Mouse (Mus musculus) heart, embryonic 14.5 days (tissue): ENCODE results near the gene Pcsk7. TPM values are rescaled to one million over a fixed set of nuclear protein-coding genes. Genes with fewer than 3 reads are reported as not detected.
A peak's percentile ranks its signal among the peaks of the same experiment; 100 is the strongest.

ENCODE experiments used
- ATAC-seq: fragments of 200-750 bp; cut with Nextera tagmentation; 2 replicates; pipeline ENCODE4 v1.8.0; 2017; ENCODE audit warnings: low read depth, moderate TSS enrichment; ENCODE audit not compliant: insufficient number of reproducible peaks, insufficient read depth, low FRiP score
- H3K27ac ChIP-seq, 2 experiments: fragments of 200-500 bp in 1 of 2; fragments of 300-500 bp in 1 of 2; sonication (generic) in 1 of 2; replicated peaks in 1 of 2; 2 replicates each; pipeline ENCODE4 v1.5.1; 2012 to 2014; ENCODE audit warnings: low read depth in 2 of 2, low read length in 2 of 2, control low read depth in 1 of 2, mild to moderate bottlenecking in 1 of 2, mixed read lengths in 1 of 2; ENCODE audit not compliant: control insufficient read depth in 1 of 2, insufficient read depth in 1 of 2
- H3K27me3 ChIP-seq: fragments of 300-500 bp; sonication (generic); 2 replicates; pipeline ENCODE4 v1.6.1; 2014; ENCODE audit warnings: mild to moderate bottlenecking, low read length, control low read depth; ENCODE audit not compliant: control insufficient read depth, insufficient read depth
- H3K36me3 ChIP-seq: fragments of 300-500 bp; sonication (generic); 2 replicates; pipeline ENCODE4 v1.6.1; 2014; ENCODE audit warnings: mild to moderate bottlenecking, control low read depth, low read length, mixed read lengths; ENCODE audit not compliant: control insufficient read depth, insufficient read depth
- H3K4me1 ChIP-seq, 2 experiments: fragments of 200-500 bp in 1 of 2; fragments of 300-500 bp in 1 of 2; sonication (generic) in 1 of 2; 2 replicates each; pipeline ENCODE4 v1.6.1; 2012 to 2014; ENCODE audit warnings: low read length in 2 of 2, control low read depth in 1 of 2, mixed read lengths in 1 of 2; ENCODE audit not compliant: control insufficient read depth in 2 of 2, insufficient read depth in 2 of 2
- H3K4me2 ChIP-seq: fragments of 300-500 bp; sonication (generic); 2 replicates; pipeline ENCODE4 v1.6.1; 2014; ENCODE audit warnings: mild to moderate bottlenecking, low read length
- H3K4me3 ChIP-seq, 2 experiments: fragments of 200-500 bp in 1 of 2; fragments of 300-500 bp in 1 of 2; sonication (generic) in 1 of 2; 2 replicates each; pipeline ENCODE4 v1.5.1; 2012 to 2014; ENCODE audit warnings: low read length in 2 of 2, mild to moderate bottlenecking in 2 of 2, control low read depth in 1 of 2, low read depth in 1 of 2, moderate library complexity in 1 of 2; ENCODE audit not compliant: control insufficient read depth in 1 of 2, insufficient read depth in 1 of 2
- H3K9ac ChIP-seq: fragments of 300-500 bp; sonication (generic); 2 replicates; pipeline ENCODE4 v1.6.1; 2014; ENCODE audit warnings: mild to moderate bottlenecking, low read length
- H3K9me3 ChIP-seq: fragments of 300-500 bp; sonication (generic); 2 replicates; pipeline ENCODE4 v1.6.1; 2016; ENCODE audit warnings: low read length, control low read depth; ENCODE audit not compliant: control insufficient read depth
- WGBS: fragments of 180-500 bp; shearing (Covaris S2); extraction: QIAGEN DNeasy Blood & Tissue Kit; methylation state at CpG from one replicate; pipeline ENCODE4 v1.1.7; 2014; 5-methylcytosine and 5-hydroxymethylcytosine counted together
- polyA plus RNA-seq: library from polyadenylated mRNA; unstranded; fragments of >200 nt; fragmentation: Nextera tagmentation; extraction: Ambion mirVana; gene quantifications from 2 replicates; pipeline ENCODE4 v1.2.1, GENCODE M21; 2014

The Pcsk7 gene
- polyA plus RNA-seq, 1 experiment from 2014 or later = 12.1 TPM

DNA sequence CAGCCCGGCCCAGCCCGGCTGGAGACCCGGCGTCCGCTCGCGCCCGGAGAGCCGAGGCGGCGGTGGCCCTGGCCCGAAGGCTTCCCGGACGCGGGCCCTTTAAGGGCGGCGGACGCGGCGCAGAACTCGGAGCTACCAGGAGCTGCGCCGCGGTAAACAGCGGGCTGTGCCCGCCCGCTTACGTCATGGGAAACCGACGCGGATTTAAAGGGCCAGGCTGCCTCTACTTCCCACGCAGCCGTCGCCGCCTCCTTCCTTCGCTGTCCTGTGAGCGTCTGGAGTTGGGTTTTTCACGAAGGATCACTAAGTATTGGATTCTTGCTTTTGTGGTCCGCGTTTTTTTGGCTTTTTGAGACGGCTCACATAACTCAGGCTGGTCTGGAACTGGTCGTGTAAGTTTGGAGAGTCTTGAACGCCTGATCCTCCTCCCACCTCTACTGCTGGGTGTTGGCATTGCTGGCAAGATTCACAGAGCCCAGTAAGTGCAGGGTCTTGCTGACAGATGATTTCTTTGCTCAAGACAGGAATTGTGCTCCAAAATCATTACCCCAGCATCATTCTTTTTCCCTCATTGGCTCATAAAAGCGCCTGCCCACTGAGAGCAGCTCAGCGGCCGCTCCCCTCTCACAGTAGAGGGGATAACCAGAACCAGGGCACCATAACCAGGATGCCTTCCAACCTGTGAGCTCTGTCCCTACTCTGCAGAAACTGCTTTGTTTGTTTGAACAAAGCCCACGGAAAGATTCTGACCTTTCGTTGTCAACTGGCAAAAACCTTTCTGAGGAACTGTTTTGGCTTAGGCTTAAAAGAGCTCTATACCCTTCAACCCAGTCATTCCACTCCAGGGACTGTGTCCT is 49.0 kb downstream of the Pcsk7 start, which contains the start of gene Sidt2:
Sidt2 (minus strand) TSS at position 152 of the 857 bp plus-strand sequence.
- peaks cover 27% of the 10 kb centered on the region for H3K36me3 ChIP-seq
- ATAC-seq = peak; percentile 88
- peak within 1 kb of the TSS; percentile 88 to 89 for H3K27ac ChIP-seq
- no peaks in the 10 kb centered on the region for H3K27me3 ChIP-seq
- H3K4me2 ChIP-seq = peak within 1 kb of the TSS; percentile 85
- H3K9me3 ChIP-seq = no peaks in the 10 kb centered on the region
- H3K9ac ChIP-seq = peak within 1 kb of the TSS; percentile 88
- WGBS = under 1% methylated on average over 46 of the region's 48 CpGs
- peak within 1 kb of the TSS; percentile 66 to 79 for H3K4me3 ChIP-seq
- H3K4me1 ChIP-seq = peaks cover 12 to 16% of the 10 kb centered on the region in 2 experiments

DNA sequence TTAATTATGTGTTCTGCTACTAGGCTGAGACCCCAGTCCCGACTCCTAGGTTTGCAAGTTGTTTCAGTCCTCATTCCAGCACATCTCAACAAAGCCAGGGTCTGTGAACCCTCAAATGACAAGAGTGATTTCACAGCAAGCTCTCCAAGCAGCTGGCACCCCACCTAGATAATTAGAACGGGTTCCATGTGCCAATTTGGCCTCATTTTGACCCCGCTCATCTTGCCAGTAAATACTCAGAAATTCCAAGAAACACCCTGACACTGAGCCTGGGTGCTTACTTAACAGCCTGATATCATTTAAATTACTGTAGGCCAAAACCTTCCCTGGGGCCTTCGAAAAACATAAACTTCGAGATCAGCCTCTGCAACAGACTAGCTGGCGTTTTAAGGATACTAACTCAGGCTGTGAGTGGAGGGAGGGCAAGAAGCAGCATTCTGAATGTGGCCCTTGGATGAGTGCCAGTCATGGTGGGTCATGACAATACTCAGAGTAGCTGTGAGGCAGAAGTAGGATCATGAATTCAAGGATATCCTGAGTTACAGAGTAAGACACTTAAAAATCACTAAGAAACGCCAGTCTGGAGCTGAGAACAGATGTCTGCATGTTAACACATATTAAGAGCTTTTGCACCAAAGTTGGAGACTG is 51.9 kb downstream of the Pcsk7 start:
- Histone ChIP-seq H3K9me3 (no peaks in the 10 kb centered on the region), H3K27me3 (no peaks in the 10 kb centered on the region), H3K27ac (peak overlapping the region in 1 of 2 experiments; percentile 57; a peak in 2 of 4 replicates), H3K36me3 (peaks cover 24% of the 10 kb centered on the region), H3K9ac (no peak overlapping the region), H3K4me3 (no peak overlapping the region), H3K4me1 (peaks cover 10 to 17% of the 10 kb centered on the region in 2 experiments), H3K4me2 (no peak overlapping the region)
- 54% methylated on average over 7 of the region's 7 CpGs for WGBS
- no peak for ATAC-seq

DNA sequence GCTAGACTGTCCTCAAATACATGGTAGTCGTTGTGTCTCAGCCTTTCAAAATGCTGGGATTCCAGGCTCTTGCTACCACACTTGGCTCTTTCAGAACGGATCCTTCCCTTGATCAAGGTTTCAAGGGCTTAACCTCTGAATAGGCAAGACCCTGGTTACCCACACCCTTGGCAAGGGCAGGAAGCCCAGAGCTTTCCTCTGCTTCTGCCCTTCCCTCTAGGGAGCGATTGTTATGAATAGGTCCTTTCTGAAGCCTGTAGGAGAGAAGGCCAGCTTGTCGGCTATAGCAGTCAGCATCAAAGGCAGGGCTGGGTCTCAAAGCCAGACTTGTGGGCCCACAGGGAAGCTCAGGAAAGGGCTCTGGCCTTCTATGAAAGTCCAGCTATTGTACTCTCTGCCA is 52.6 kb downstream of the Pcsk7 start:
- no peak for ATAC-seq
- H3K27ac ChIP-seq = peak overlapping the region; percentile 28 to 57; a peak in 3 of 4 replicates
- no peaks in the 10 kb centered on the region for H3K27me3 ChIP-seq
- no peak overlapping the region for H3K9ac ChIP-seq
- no peak overlapping the region for H3K4me2 ChIP-seq
- H3K4me1 ChIP-seq = peaks cover 3 to 17% of the 10 kb centered on the region in 2 experiments; a peak in 3 of 4 replicates
- no peak overlapping the region for H3K4me3 ChIP-seq
- peaks cover 31% of the 10 kb centered on the region for H3K36me3 ChIP-seq
- 46% methylated on average over 4 of the region's 4 CpGs for WGBS
- H3K9me3 ChIP-seq = no peaks in the 10 kb centered on the region

DNA sequence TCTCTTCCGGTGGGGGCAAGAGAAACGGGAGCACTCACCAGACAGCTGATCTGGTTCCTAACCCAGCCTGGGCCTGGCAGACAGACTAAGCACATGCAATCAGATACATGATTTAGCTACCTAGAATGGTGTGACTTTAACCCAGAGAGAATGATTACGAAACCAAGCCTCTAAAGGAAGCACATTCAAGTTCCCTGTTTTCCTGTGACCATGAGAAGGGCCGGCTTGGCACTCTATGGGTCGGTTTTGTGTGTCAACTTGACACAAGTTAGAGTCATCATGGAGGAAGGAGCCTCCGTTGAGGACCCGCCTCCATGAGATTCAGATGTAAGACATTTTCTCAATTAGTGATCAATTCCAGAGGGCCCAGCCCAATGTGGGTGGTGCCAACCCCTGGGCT is 53.4 kb downstream of the Pcsk7 start:
- WGBS = 80% methylated on average over 7 of the region's 7 CpGs
- no peak overlapping the region for H3K4me3 ChIP-seq

DNA sequence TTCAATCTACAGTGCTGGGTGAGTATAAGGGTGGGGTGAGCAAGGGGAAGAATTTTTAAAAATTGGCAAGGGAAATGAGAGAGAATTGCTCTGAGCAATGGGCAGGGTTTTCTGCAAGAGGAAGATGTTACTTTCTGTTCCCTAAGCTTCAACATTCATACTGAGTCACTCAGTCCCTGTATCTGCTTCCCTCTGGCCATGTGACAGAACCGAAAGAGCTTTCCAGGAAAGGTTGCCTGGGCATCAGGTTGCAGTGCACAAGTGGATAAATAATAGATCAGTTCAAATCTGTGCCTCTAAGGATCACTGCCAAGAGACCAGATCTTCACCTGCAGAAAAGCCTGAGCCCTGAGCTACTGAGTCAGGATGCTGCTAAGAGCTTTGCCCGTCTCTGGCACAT is 55.6 kb downstream of the Pcsk7 start:
- no peak overlapping the region for H3K9ac ChIP-seq
- 67% methylated on average over 2 of the region's 2 CpGs for WGBS
- ATAC-seq = no peak
- H3K36me3 ChIP-seq = peaks cover 60% of the 10 kb centered on the region
- no peak overlapping the region for H3K27ac ChIP-seq
- H3K4me3 ChIP-seq = no peak overlapping the region
- peaks cover 0 to 13% of the 10 kb centered on the region in 2 experiments; a peak in 3 of 4 replicates for H3K4me1 ChIP-seq
- H3K27me3 ChIP-seq = no peaks in the 10 kb centered on the region
- H3K9me3 ChIP-seq = no peaks in the 10 kb centered on the region
- H3K4me2 ChIP-seq = no peak overlapping the region

More for the DNA sequence above, 53.4 kb downstream of the Pcsk7 start:
- Histone ChIP-seq H3K4me1 (peaks cover 2 to 18% of the 10 kb centered on the region in 2 experiments; a peak in 3 of 4 replicates), H3K27ac (no peak overlapping the region), H3K4me2 (no peak overlapping the region), H3K36me3 (peaks cover 39% of the 10 kb centered on the region), H3K9ac (no peak overlapping the region), H3K9me3 (no peaks in the 10 kb centered on the region), H3K27me3 (no peaks in the 10 kb centered on the region)
- ATAC-seq = no peak

DNA sequence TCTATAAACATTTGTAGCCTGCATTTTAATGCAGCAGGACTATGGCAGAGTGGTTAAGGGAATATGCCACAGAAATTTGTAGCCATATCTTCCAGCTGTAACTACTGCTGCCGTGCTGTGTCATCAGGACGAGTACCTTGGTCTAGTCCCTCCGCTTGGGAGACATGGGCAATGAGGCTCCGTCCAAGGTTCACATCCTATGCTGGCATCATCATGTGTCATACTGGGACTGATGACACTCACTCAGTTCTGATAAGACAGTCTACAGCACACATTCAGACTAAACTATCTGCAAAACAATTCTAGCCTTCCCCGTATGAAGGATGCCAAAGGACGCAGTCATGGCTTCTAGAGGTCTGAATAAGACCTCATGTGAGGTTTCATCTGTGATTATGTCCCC is 57.3 kb downstream of the Pcsk7 start:
- Histone ChIP-seq H3K4me3 (no peak overlapping the region), H3K4me2 (no peak overlapping the region), H3K36me3 (peaks cover 77% of the 10 kb centered on the region), H3K9ac (no peak overlapping the region), H3K27me3 (no peaks in the 10 kb centered on the region), H3K27ac (peak overlapping the region in 1 of 2 experiments; percentile 24; a peak in 1 of 4 replicates), H3K4me1 (peaks cover 0 to 13% of the 10 kb centered on the region in 2 experiments; a peak in 3 of 4 replicates), H3K9me3 (no peaks in the 10 kb centered on the region)
- ATAC-seq = no peak
- 71% methylated on average over 6 of the region's 6 CpGs for WGBS

DNA sequence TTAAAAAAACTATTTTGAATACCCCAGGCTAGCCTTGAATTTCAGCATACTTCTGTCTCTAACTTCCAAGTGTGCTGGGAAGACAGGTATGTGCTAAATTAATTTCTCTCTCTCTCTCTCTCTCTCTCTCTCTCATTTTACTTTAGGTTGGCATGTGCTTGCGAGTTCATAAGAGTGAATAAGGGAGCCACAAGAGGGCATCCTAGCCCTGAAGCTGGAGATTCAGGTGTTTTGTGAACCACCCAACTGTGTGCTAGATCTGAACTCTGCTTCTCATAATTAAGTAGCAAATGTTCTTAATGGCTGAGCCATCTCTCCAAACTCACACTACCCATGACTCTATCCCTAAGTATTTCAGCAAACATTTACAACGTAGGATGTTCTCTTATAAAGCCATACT is 70.6 kb downstream of the Pcsk7 start:
- Histone ChIP-seq H3K27me3 (no peaks in the 10 kb centered on the region), H3K9me3 (no peaks in the 10 kb centered on the region), H3K27ac (no peak overlapping the region), H3K4me1 (peaks cover 0 to 5% of the 10 kb centered on the region in 2 experiments; a peak in 2 of 4 replicates), H3K36me3 (peaks cover 65% of the 10 kb centered on the region), H3K4me3 (no peak overlapping the region), H3K9ac (no peak overlapping the region), H3K4me2 (no peak overlapping the region)
- no peak for ATAC-seq
- 88% methylated on average over 2 of the region's 2 CpGs for WGBS
